Mouse (Mus musculus): ENCODE data around the gene Cryba4.

DNA sequence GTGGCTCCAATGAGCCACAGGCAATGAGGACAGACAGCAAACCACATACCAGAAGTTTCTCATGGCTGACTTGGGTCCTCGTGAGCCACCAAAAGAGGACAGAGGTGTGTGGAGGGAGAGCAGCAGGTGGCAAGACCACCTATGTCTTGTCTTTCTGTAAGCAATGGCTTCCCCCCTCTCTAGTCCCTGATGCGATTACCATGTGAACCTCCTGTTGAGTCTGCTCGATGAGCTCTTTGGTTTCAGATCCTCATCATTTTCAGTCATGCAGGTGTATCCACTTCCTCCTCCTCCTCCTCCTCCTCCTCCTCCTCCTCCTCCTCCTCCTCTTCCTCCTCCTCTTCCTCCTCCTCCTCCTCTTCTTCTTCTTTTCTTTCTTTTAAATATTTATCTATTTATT lies 8.5 kb upstream of the Cryba4 start:
- TF ChIP-seq CTCF (IDR thresholded peaks at IDR 0.05 in 2 of 3, conservative IDR thresholded peaks at IDR 0.05 in 1 of 3; ENCODE audit: control insufficient read depth in 1 of 3, insufficient read depth in 1 of 3, low read depth in 2 of 3, low read length in 3 of 3, poor library complexity in 1 of 3, severe bottlenecking in 1 of 3) (no peak), ETS1 (IDR thresholded peaks at IDR 0.05; ENCODE audit: low read depth, low read length) (no peak), MAX (IDR thresholded peaks at IDR 0.05; ENCODE audit: low read length) (no peak), NRF1 (IDR thresholded peaks at IDR 0.05; ENCODE audit: insufficient read depth, low read depth, low read length, poor library complexity, severe bottlenecking) (no peak), BHLHE40 (IDR thresholded peaks at IDR 0.05; ENCODE audit: borderline replicate concordance, low read depth, low read length) (no peak), EP300 (IDR thresholded peaks at IDR 0.05; ENCODE audit: low read depth in 1 of 2, low read length in 2 of 2) (no peak), ZKSCAN1 (IDR thresholded peaks at IDR 0.05; ENCODE audit: low read depth, low read length) (no peak), TBP (IDR thresholded peaks at IDR 0.05; ENCODE audit: low read depth, low read length) (no peak), NELFE (IDR thresholded peaks at IDR 0.05; ENCODE audit: low read depth, low read length) (no peak), POLR2A (IDR thresholded peaks at IDR 0.05; ENCODE audit: control insufficient read depth in 1 of 2, insufficient read depth in 1 of 2, low read depth in 1 of 2, low read length in 2 of 2, poor library complexity in 1 of 2) (no peak), SIN3A (IDR thresholded peaks at IDR 0.05; ENCODE audit: low read length) (no peak), GATA1 (IDR thresholded peaks at IDR 0.05; ENCODE audit: low read depth, low read length) (no peak)
